Mouse (Mus musculus): ENCODE data around the gene Ruvbl2. TPM values are rescaled to one million over a fixed set of nuclear protein-coding genes. Genes with fewer than 3 reads are reported as not detected.

The Ruvbl2 gene
- polyA plus RNA-seq, 1 experiment from 2014 or later, result 227 TPM

GRCm38 (mm10) chr7:45458748-45459563, 21.1 kb upstream of the Ruvbl2 start:
- no peaks in the 10 kb centered on the region for H3K27me3 ChIP-seq (replicated peaks; ENCODE audit: low read depth, poor library complexity, severe bottlenecking)
- H3K27ac ChIP-seq (replicated peaks), result peak overlapping the region; percentile 96
- WGBS, result 1% methylated on average over 43 of the region's 43 CpGs
- no peaks in the 10 kb centered on the region for H3K9me3 ChIP-seq
- peak overlapping the region; percentile 88 for H3K4me3 ChIP-seq
- H3K36me3 ChIP-seq (replicated peaks), result peaks cover 85% of the 10 kb centered on the region
- H3K4me1 ChIP-seq, result peaks cover 43% of the 10 kb centered on the region
- DNase-seq (ENCODE audit: low spot score), result peak; percentile 91

DNA sequence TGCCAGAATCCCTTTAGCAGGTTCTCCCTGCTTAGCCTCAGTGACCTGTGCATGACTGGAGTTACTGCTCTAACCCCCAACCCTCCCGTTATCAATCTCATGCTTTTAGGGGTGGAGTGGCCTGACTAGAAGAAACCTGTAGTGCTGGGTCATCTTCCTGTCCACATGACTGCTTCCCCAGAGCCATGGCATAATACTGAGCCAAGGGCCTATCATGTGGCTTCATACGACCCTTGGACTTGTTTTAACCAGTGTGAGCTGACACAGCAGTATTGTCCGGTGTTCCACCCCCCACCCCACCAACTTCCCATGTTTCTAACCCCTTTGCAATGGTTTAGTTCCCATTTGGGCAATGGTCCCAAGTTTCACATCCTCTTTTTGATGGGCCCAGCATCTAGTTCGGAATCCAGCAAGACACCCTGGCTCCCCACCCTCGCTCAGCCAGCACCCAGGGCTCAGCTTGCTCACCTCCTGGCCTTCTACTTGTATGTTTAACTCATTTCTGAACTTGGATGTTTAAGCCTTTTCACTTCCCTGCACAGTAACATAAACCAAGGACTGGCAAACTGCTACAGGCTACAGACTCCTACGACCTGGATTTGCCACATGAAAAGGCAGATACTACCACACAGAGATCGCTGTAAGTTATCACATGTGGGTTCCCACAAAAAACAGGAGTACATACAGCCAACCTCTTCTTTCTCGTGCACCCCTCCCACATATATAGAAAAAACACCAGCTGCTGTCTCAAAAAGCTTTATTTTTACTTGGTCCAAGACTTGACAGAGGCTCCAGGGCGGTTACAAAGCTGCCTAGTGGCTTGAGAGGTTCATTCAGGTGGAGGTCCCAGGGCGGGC, 19.5 kb upstream of the Ruvbl2 start:
- no peaks in the 10 kb centered on the region for H3K27me3 ChIP-seq (replicated peaks; ENCODE audit: low read depth, poor library complexity, severe bottlenecking)
- peak overlapping the region; percentile 24; the same call in 1 of the 2 replicates for H3K27ac ChIP-seq (replicated peaks)
- no peaks in the 10 kb centered on the region for H3K9me3 ChIP-seq
- peaks cover 84% of the 10 kb centered on the region for H3K36me3 ChIP-seq (replicated peaks)
- 73% methylated on average over 10 of the region's 10 CpGs for WGBS
- no peak for DNase-seq (ENCODE audit: low spot score)
- H3K4me1 ChIP-seq, result peaks cover 43% of the 10 kb centered on the region
- peak overlapping the region; percentile 88 for H3K4me3 ChIP-seq

- DNase-seq (ENCODE audit: low spot score), result no peak
- Histone ChIP-seq H3K9me3 (no peaks in the 10 kb centered on the region), H3K36me3 (replicated peaks) (peaks cover 84% of the 10 kb centered on the region), H3K4me3 (peak overlapping the region; percentile 88), H3K27me3 (replicated peaks; ENCODE audit: low read depth, poor library complexity, severe bottlenecking) (no peaks in the 10 kb centered on the region), H3K27ac (replicated peaks) (0 out of 2 replicates have a peak overlapping the region, but pooled peaks have one; percentile 24), H3K4me1 (peaks cover 41% of the 10 kb centered on the region)
- WGBS, result 61% methylated on average over 9 of the region's 9 CpGs
Measured at GRCm38 (mm10) chr7:45456721-45457203, 18.9 kb upstream of the Ruvbl2 start.

DNA sequence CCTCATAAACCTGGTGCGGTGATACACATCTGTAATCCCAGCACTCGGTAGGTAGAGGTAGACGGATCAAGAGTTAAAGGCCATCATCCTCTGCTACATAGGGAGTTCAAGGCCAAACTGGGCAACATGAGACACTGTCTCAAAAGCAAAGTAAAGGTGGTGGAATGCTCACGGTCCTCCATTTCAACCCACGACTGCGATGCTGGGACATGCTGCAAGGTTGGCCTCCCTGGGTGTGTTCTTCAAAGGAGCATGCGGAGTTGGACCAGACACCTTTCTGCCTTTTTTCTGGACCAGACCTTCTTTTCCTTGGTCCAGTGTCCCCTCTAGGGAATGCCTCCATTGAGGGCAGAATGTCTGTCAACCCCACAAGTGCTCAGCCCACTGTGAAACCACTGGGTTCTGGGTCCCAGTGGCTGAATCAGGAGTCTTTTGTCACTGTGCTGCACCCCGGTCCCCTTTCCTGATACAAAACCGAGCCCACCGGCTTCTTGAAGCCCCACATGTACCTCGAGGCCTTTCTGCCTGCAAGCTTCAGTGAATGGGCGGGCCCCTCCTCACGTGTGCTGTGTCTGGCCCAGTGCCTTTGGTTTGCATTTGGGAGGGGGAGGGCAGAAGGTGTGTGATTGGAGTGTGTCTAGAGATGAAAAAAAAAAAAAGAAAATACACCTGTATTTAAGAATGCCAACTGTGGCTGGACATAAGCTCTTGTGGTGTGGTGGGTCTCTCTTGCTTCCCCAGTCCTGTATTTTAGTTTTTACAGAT, 18.2 kb upstream of the Ruvbl2 start:
- 78% methylated on average over 13 of the region's 13 CpGs for WGBS

DNA sequence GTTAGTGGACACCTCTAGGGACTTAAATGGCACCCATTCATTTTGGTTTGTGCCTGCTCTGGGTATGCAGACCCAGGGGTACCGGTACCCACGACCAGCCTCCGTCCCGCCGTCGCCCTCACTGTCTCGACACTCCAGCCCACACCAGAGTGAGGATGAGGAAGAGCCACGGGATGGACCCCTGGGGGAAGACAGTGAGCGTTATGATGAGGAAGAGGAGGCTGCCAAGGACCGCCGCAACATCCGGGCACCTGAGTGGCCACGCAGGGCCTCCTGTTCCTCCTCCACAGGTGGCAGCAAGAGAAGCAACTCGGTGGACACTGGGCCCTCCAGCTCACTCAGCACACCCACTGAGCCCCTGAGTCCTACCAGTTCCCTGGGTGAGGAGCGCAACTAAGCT, 17.1 kb upstream of the Ruvbl2 start:
- Histone ChIP-seq H3K27me3 (replicated peaks; ENCODE audit: low read depth, poor library complexity, severe bottlenecking) (no peaks in the 10 kb centered on the region), H3K4me3 (no peak overlapping the region), H3K36me3 (replicated peaks) (peaks cover 81% of the 10 kb centered on the region), H3K27ac (replicated peaks) (no peak overlapping the region; the same call in 1 of the 2 replicates), H3K9me3 (no peaks in the 10 kb centered on the region), H3K4me1 (peaks cover 23% of the 10 kb centered on the region)
- 87% methylated on average over 15 of the region's 15 CpGs for WGBS
- DNase-seq (ENCODE audit: low spot score), result no peak

More for the DNA sequence above, 18.2 kb upstream of the Ruvbl2 start:
- H3K36me3 ChIP-seq (replicated peaks), result peaks cover 82% of the 10 kb centered on the region
- no peak for DNase-seq (ENCODE audit: low spot score)
- H3K4me3 ChIP-seq, result 0 out of 2 replicates have a peak overlapping the region, but pooled peaks have one; percentile 16
- H3K4me1 ChIP-seq, result peaks cover 35% of the 10 kb centered on the region
- H3K27ac ChIP-seq (replicated peaks), result no peak overlapping the region
- no peaks in the 10 kb centered on the region for H3K9me3 ChIP-seq
- no peaks in the 10 kb centered on the region for H3K27me3 ChIP-seq (replicated peaks; ENCODE audit: low read depth, poor library complexity, severe bottlenecking)

DNA sequence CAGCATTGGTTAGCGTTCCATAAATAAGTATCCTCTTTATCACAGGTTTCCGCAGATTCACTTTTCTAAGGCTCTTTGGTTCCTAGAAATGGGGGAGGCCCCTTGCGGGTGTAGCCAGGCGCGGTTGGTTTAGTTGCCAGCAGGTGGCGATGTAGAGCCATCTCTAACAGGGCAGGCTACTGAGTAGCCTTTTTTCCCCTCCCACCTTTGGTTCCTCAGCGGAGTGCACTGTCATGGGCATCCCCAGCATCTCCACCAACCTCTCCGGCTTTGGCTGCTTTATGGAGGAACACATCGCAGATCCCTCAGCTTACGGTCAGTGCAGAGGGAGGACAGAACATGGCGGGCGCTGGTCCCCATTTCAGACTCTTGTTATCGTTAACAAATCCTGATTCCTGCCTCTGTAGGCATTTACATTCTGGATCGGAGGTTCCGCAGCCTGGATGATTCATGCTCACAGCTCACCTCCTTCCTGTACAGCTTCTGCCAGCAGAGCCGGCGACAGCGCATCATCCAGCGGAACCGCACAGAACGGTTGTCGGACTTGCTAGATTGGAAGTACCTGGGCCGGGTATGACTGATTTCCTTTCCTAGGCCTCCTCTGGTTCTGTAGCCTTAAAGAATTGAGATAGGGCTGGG, 13.6 kb upstream of the Ruvbl2 start:
- no peak overlapping the region for H3K27ac ChIP-seq (replicated peaks)
- H3K4me3 ChIP-seq, result no peak overlapping the region
- H3K36me3 ChIP-seq (replicated peaks), result peaks cover 77% of the 10 kb centered on the region

DNA sequence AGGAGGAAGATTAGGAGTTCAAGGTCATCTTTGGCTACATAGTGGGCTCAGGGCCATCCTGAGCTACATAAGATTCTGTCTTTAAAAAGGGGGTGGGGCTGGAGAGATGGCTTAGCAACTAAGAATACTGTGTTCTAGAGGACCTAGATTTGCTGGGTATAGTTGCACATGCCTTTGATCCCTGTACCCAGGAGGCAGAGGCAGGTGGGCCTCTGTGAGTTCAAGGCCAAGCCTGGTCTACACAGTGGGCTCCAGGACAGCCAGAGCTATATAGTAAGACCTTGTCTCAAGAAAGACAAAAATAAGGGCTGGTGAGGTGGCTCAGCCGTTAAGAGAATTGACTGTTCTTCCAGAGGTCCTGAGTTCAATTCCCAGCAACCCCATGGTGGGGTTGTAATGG, 12.1 kb upstream of the Ruvbl2 start:
- Histone ChIP-seq H3K27ac (replicated peaks) (no peak overlapping the region), H3K9me3 (no peaks in the 10 kb centered on the region), H3K27me3 (replicated peaks; ENCODE audit: low read depth, poor library complexity, severe bottlenecking) (no peaks in the 10 kb centered on the region), H3K4me1 (peaks cover 9% of the 10 kb centered on the region), H3K4me3 (no peak overlapping the region), H3K36me3 (replicated peaks) (peaks cover 74% of the 10 kb centered on the region)
- DNase-seq (ENCODE audit: low spot score), result no peak
- whole genome bisulfite sequencing, result 86% methylated on average over 1 of the region's 1 CpGs

More for the DNA sequence above, 13.6 kb upstream of the Ruvbl2 start:
- WGBS, result 52% methylated on average over 23 of the region's 23 CpGs
- Histone ChIP-seq H3K4me1 (peaks cover 9% of the 10 kb centered on the region), H3K9me3 (no peaks in the 10 kb centered on the region), H3K27me3 (replicated peaks; ENCODE audit: low read depth, poor library complexity, severe bottlenecking) (no peaks in the 10 kb centered on the region)
- DNase-seq (ENCODE audit: low spot score), result peak; percentile 84

GRCm38 (mm10) chr7:45447325-45447990, 9.6 kb upstream of the Ruvbl2 start:
- no peaks in the 10 kb centered on the region for H3K27me3 ChIP-seq (replicated peaks; ENCODE audit: low read depth, poor library complexity, severe bottlenecking)
- H3K9me3 ChIP-seq, result no peaks in the 10 kb centered on the region
- DNase-seq (ENCODE audit: low spot score), result peak; percentile 58
- WGBS, result 31% methylated on average over 11 of the region's 11 CpGs
- H3K27ac ChIP-seq (replicated peaks), result no peak overlapping the region
- peak overlapping the region; percentile 19; the same call in 1 of the 2 replicates for H3K4me3 ChIP-seq
- H3K36me3 ChIP-seq (replicated peaks), result peaks cover 75% of the 10 kb centered on the region
- H3K4me1 ChIP-seq, result peaks cover 9% of the 10 kb centered on the region

DNA sequence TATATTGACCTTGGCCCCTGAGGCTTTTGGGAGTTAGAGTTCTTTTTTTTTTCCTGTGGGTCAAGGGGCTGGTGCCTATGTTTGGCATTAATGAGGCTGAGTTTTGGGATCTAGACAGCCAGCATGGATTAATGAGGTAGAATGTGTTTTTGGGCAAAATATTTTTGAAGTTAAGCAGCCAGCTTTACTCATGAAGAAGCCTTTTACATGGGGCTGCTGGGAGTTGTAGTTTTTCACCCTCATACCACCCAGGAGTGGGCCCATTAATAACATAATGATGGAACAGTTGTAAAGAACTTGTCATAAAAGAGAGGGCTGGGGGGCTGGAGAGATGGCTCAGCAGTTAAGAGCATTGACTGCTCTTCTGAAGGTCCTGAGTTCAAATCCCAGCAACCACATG, 8.7 kb upstream of the Ruvbl2 start:
- H3K36me3 ChIP-seq (replicated peaks), result peaks cover 70% of the 10 kb centered on the region

DNA sequence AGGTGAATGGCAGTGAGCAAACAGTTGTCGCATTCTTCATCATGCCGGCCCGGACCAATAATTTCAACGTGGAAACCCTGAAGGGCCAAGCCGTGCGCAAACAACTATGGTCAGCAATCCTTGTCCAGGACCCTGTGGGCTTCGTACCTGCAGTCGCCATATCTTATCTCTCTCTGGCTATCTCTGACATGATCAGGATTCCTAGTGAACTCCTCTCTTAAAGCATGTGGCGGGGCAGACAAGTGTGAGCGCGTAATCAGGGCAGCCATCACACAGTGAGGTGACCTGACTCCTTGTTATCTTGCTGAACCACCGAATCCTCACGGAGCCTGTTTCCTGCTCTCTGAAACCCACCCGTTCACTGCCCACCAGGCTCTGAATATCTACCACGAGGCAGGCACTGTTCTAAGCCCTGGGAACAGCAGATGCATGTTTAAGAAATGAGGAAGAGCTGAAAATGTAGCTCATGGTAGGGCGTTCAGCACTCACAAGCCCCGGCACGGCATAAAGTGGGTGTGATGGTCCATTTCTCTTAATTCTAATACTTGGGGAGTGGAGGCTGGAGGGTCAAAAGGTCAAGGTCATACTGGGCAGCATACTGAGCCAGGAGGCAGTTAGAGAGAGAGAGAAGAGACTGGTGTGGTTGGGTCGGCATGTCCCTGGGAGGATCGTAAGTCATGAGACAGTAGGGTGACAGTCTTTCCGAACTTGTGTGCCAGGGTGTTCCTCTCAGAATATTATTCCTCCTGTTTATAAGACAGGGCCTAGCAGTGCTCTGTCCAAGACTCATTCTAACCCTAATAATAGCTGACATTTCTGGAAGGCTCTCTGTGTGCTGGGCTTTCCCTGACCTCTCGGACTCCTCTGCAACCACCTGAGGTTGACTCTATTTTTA, 5.9 kb upstream of the Ruvbl2 start:
- DNase-seq (ENCODE audit: low spot score), result no peak
- H3K36me3 ChIP-seq (replicated peaks), result peaks cover 74% of the 10 kb centered on the region
- peaks cover 9% of the 10 kb centered on the region for H3K4me1 ChIP-seq
- H3K9me3 ChIP-seq, result no peaks in the 10 kb centered on the region
- H3K27me3 ChIP-seq (replicated peaks; ENCODE audit: low read depth, poor library complexity, severe bottlenecking), result no peaks in the 10 kb centered on the region
- no peak overlapping the region for H3K27ac ChIP-seq (replicated peaks)
- H3K4me3 ChIP-seq, result no peak overlapping the region
- WGBS, result 90% methylated on average over 22 of the region's 22 CpGs

More for the DNA sequence above, 8.7 kb upstream of the Ruvbl2 start:
- Histone ChIP-seq H3K9me3 (no peaks in the 10 kb centered on the region), H3K4me3 (no peak overlapping the region), H3K27ac (replicated peaks) (no peak overlapping the region), H3K27me3 (replicated peaks; ENCODE audit: low read depth, poor library complexity, severe bottlenecking) (no peaks in the 10 kb centered on the region), H3K4me1 (peaks cover 9% of the 10 kb centered on the region)
- no peak for DNase-seq (ENCODE audit: low spot score)

Data from embryonic facial prominence, embryonic 10.5 days (tissue).